Mouse (Mus musculus): Measurements from ENCODE around the gene Timm23.

The Timm23 gene

DNA sequence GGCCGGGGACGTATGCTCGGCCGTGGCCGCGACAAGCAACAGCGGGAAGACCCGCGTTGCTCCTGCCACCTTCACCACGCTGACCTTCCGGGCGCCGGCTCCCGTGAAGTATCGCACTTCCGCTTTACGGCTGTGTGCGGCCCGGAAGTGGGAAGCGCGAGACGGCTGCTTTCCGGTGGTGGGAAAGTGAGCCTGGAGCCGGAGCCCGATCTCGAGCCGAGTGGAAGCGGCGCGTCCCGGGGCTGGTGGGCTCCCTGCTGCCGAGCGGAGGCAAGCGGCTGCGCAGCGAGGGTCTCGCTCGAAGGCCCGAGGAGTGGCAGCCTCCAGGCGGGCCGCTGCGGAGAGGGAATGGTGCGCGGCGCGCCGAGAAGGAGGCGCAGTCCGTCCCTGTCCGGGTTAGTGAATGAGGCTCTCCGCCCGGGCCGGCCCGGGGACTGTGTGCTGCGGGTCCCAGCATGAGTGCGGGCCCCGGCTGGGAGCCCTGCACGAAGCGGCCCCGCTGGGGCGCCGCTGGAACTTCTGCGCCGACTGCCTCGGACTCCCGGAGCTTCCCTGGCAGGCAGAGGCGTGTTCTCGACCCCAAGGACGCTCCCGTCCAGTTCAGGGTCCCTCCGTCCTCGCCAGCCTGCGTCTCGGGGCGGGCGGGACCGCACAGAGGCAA lies at the start of gene Timm23, which contains the start of gene Parg:
Gene Timm23 (minus strand): TSS at position 108 of the 661 bp plus-strand sequence.
Gene Parg (plus strand): TSS at position 159 of the 661 bp plus-strand sequence.
- peak; percentile 6; the same call in 1 of the 2 replicates for TF ChIP-seq GATA4 (IDR thresholded peaks at IDR 0.05; ENCODE audit: insufficient replicate concordance, low read length)

DNA sequence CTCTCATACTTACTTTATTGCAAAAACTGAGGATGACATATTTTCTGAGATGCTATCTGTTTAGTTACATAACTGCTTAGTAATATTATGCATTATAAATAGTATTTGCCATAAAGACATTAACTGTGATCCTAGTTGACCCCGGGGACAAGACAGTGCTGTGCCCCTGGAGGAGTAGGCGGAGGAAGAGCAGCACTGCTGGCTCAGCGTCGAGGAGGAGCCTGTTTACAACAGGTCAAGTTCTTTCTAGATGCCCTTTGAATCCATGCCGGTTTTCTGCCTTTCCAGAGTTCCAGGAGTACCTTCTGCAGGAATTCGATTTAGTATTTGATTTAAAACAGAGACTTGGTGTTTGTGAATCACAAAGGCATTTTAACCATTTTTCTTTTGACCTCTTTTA lies 47.9 kb upstream of the Timm23 start:
- no peak for TF ChIP-seq GATA4 (IDR thresholded peaks at IDR 0.05; ENCODE audit: insufficient replicate concordance, low read length)

DNA sequence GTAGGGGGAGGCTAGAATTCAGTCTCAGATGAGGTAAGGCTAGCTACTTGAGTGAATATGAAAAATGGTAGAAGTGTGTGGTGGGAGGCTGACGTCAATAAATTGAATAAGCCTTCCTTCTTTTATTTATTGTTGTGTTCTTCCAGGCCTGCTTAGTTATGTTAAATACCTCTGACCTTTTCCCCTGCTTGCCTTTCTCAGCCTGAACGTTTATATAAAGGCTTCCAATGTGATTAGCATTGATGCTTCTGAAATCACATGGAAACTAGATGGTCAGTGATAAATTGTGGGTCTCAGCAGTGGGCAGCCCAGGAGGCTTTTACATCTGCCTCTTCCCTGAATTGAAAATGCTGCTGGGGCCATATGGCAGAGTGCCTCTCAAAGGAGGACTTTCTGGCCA lies 44.3 kb upstream of the Timm23 start:
- TF ChIP-seq GATA4 (IDR thresholded peaks at IDR 0.05; ENCODE audit: insufficient replicate concordance, low read length), result no peak

DNA sequence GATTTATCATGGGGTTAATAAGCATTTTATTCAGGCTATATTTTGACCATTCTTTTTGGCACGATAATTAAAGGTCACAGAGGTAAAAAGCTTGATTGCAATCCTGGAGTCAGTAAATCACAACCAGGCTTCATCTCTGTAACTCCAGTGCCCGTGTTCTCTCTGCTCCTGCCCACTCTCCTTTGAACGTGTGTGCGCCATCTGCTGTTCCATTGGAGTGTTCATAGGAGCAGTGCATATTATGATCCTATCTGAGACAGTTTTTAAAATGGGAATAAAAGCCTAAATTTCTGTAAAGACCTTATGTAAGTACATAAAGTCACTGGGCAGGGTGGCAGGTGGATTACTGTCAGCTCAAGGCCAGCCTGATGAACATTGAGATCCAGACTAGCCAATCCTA lies 40.7 kb upstream of the Timm23 start:
- TF ChIP-seq GATA4 (IDR thresholded peaks at IDR 0.05; ENCODE audit: insufficient replicate concordance, low read length), result no peak

DNA sequence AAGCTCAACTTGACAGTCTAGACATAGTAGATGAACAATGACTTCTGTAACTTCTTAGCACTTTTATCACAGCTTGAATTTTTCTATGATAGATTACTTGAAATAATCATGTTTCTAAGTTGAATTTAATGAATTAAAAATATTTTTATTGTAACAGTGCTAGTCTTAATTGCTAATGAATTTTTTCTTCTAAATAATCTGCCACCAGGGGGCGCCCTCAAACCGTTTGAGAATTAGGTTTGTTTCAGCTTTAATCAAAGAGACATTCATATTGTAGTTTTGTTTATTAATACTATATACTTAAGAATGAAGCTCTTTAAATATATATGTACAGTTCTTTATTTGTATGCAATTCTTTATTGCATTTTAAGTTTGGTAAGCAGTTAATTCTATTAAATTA lies 27.3 kb upstream of the Timm23 start:
- TF ChIP-seq GATA4 (IDR thresholded peaks at IDR 0.05; ENCODE audit: insufficient replicate concordance, low read length), result no peak

DNA sequence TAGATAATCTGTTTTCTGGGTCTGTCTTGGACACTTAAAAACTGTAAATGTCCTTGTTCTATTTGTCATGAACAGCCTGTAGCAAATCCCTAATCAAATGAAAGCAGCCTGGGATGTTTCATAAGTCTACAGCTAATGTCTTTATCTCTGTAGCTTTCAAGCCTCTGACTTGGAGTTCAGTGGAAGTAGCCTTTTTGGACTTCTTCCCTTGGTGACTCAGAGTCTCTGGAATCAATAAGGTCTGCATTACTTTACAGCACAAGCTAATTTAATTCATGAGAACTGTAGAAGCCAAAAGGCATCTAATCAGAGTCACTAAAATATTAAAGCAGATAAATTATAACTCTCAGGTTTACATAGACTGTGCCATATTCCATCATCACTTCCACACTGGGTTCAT lies 24.9 kb upstream of the Timm23 start:
- no peak for TF ChIP-seq GATA4 (IDR thresholded peaks at IDR 0.05; ENCODE audit: insufficient replicate concordance, low read length)

DNA sequence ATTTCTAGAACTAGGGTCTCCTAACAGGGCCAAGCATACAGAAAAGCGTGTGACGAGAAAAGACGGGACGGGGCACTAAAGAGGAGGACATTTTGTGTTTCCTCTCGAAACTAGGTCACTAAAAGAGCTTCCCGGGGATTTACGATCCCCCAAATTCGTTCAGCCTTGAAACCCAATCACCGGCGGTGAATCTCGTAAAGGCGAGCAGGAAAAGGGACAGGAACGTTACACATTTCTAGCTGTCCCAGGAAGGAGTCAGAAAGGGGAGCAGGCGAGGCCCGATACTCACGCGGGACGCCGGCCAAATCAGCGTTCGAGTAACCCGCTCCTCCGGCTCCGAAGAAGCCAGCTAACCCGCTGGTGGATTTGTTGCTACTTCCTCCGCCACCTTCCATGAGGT lies 344 bp downstream of the Timm23 start:
- no peak for TF ChIP-seq GATA4 (IDR thresholded peaks at IDR 0.05; ENCODE audit: insufficient replicate concordance, low read length)

DNA sequence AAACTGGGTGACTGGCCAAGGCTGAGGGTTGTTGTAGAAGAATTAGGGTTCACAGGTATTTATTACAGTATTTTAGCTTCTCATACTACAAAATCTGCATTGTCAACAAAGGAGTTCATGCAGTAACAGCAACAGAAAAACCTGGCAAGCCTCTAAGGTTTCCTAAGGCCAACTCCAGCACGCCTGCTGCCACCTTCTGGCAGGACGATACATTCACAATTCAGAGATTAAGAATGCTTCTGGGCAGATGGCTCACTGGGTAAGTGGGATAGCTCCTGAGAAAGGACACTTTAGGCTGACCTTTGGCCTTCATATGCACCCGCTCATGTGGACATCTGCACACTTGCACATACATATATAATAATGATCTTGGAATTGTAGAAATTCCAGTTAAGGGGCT lies 9.3 kb downstream of the Timm23 start:
- TF ChIP-seq GATA4 (IDR thresholded peaks at IDR 0.05; ENCODE audit: insufficient replicate concordance, low read length), result no peak

DNA sequence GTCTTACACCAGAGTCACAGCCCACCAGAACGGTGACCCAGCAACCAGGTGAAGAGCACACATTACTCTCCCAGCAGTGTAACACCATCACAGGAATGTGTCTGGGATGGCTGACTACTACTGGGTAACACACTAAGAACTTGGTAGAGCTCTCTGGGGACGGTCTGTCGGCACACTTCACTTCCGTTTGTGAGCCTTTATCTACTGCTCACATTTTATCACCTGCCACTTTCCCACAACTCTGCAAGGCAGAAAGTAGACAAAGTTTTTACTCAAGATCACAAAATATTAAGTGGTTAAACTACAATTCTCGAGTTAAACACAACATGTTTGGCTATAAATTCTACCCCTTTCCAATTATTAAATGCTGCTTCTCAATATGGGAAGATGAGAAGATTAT lies 9.8 kb downstream of the Timm23 start:
- TF ChIP-seq GATA4 (IDR thresholded peaks at IDR 0.05; ENCODE audit: insufficient replicate concordance, low read length), result no peak

DNA sequence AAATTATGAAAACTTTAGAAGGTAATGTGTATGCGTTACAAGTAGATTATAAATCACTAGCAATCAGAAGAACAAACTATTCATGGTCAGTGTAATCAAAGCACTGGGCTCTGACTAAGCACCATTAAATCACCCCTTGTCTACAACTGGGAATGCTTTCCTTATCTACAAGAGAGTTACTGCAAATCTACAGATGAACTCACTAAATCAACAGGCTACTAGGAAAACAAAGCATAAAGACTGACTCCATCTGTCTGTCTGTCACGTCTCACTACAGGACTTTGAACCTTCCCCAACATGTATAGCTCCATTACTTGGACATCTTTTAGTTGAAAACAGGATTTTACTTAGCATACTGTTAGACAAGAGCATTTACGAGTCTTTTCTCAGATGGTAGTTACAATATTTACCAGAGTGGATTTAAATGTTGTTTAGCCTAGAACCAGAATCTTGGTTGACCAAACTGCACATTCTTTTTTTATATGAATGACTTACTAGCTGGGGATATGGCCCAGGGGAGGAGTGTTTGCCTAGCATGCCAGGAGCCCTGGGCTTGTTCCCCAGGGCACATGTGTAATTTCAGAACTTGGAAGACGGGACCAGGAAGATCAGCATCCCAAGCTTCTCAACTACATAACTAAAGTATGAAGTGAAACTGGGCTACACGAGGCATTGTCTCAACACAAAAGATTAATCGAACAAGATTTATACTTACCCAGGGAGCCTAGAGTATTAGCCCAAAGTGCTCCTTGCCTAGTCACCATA lies 10.9 kb downstream of the Timm23 start:
- no peak for TF ChIP-seq GATA4 (IDR thresholded peaks at IDR 0.05; ENCODE audit: insufficient replicate concordance, low read length)

DNA sequence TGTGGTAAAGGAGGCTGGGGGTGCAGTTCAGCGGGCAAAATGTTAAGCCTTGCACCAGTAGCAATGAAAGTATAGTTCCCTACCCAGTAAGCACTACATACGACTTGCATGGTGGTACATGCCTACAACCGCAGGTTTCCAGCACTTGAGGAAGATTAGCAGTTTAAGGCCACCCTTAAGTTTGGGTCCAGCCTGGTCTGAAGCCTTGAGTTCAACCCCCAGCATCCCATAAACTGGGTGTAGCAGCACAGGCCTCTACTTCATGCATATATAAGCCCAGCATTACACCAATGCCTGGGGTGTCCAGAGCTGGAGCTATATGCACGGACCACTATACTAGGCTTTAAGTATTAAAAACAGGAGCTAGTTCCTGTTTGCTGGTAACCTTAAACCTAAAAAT lies 17.9 kb downstream of the Timm23 start:
- no peak for TF ChIP-seq GATA4 (IDR thresholded peaks at IDR 0.05; ENCODE audit: insufficient replicate concordance, low read length)

DNA sequence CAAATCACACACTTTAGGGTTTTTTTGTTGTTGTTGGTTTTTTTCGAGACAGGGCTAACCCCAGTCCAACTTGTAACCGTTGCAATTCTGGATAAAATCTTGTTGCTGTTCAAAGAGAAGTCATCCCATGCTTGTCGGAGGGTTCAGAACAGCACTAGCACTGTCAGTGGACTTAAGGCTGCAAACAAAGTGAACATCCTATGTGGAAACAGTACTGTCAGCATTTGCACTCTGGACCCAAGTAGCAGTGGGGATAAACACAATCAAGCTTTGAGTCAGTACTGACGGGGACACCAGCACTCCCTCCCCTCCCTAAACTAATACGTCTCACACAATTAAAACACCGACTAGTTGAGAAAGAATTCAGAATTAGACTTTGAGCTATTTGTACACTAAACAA lies 20.8 kb downstream of the Timm23 start:
- TF ChIP-seq GATA4 (IDR thresholded peaks at IDR 0.05; ENCODE audit: insufficient replicate concordance, low read length), result no peak

DNA sequence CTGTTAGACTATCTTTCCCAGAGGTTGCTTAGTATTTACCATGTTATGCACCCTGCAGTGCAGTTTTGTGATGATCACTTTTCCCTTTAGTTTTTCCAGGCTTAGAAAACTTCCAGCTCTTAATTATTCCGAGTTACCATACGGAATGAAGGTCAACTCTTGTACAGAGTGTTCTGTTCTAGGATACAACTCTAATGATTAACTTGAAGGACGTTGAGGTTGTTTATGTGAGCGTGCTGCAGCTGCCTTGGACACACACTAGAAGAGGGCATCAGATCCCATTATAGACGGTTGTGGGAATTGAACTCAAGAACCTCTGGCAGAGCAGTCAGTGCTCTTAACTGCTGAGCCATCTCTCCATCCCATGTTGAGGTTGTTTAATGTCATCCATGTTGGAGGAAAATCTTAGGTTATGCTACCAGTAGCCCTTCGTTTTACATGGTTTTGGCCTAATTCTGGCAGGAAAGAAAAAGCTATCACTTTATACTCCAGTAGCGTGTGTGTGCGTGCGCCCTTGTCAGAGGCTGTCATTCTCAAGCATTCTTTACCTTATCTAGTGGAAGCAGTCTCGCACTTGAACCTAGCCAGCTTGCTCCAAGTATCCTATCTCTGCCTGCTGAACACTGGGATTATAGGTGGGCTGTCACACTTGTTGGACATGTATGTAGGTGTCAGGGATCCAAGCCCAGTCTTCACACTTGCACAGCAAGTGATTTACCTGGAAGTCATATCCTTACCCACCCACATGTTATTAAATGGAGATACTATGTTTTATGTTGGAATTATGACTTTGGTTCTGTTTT lies 22.1 kb downstream of the Timm23 start:
- TF ChIP-seq GATA4 (IDR thresholded peaks at IDR 0.05; ENCODE audit: insufficient replicate concordance, low read length), result no peak

DNA sequence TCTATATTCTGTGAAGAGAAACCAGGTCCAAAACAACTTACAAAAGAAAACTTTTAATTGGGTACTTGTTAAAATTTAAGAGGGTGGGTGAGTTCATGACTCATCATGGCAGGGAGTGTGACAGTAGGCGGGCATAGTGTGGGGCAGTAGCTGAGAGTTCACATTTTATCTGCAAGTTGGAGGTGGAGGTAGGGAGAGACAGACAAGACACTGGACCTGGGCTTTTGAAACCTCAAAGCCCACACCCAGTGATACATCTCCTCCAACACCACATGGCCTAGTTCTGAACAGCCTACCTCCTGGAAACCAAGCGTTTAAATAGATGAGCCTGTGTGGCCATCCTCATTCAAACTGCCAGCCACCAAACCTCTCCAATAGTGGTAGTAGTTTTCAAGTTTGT lies 26.4 kb downstream of the Timm23 start:
- no peak for TF ChIP-seq GATA4 (IDR thresholded peaks at IDR 0.05; ENCODE audit: insufficient replicate concordance, low read length)

DNA sequence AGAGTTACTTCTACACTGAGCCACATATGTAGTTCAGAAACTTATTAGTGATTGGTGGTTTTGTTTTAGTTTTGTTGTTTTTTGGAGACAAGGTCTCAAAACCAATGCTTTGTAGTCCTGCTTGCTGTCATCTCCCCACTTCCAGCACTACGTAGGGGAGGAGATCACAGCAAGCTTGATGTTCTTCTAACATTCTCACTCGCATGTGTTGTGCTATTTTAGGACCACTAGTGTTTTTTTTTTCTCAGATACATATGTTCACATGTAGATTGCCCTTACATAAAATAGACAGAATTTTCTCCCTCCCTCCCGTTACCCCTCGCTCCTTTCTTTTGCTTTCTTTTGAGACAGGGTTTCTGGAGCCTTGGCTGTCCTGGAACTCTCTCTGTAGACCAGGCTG lies 31.6 kb downstream of the Timm23 start:
- no peak for TF ChIP-seq GATA4 (IDR thresholded peaks at IDR 0.05; ENCODE audit: insufficient replicate concordance, low read length)
